ENCODE assay signal across 9 mouse cellular contexts in genomic region chr1:33946601-33947395, GRCm38 (mm10). TPM values are rescaled to one million over a fixed set of nuclear protein-coding genes. Genes with fewer than 3 reads are reported as not detected.
A peak's percentile ranks its signal among the peaks of the same experiment; 100 is the strongest.
DNase-seq lines count a peak whose midpoint lies in the region; ATAC-seq and TF ChIP-seq lines count a peak whose summit lies in the region.
"Had no signal": no experiment of that assay in that cellular context is flagged by ENCODE, and none has a peak within 500 bp of the region (broad histone marks: within the 10 kb centered on the region; RNA-seq: fewer than 3 reads in every experiment).

No protein-coding gene starts in this region.

- H3K4me2 ChIP-seq in hindbrain, embryonic 16.5 days (ENCODE audit: low read length), result no peak overlapping the region
- H3K4me2 ChIP-seq in heart, embryonic 15.5 days, result no peak overlapping the region
- H3K4me2 ChIP-seq in midbrain, embryonic 13.5 days (replicated peaks), result no peak overlapping the region

- no peak overlapping the region for H3K27ac ChIP-seq in hindbrain, embryonic 16.5 days (ENCODE audit: low read depth, low read length)
- H3K27ac ChIP-seq in hindbrain, embryonic 10.5 days, result no peak overlapping the region
- H3K27ac ChIP-seq in heart, embryonic 15.5 days, result peak overlapping the region; percentile 75
- no peak overlapping the region for H3K27ac ChIP-seq in midbrain, embryonic 13.5 days
- H3K27ac ChIP-seq: macrophage had no signal

- no peak for DNase-seq in hindbrain, embryonic 10.5 days (ENCODE audit: low spot score)
- DNase-seq in cerebellum, postnatal 25 days, result peak; percentile 85 to 92
- DNase-seq in lung, adult 2 months, result no peak

- H3K36me3 ChIP-seq in hindbrain, embryonic 16.5 days (ENCODE audit: control insufficient read depth, insufficient read depth, low read length), result no peaks in the 10 kb centered on the region
- no peaks in the 10 kb centered on the region for H3K36me3 ChIP-seq in hindbrain, embryonic 10.5 days
- H3K36me3 ChIP-seq in heart, embryonic 15.5 days, result no peaks in the 10 kb centered on the region
- H3K36me3 ChIP-seq in midbrain, embryonic 13.5 days, result no peaks in the 10 kb centered on the region

- H3K4me3 ChIP-seq in hindbrain, embryonic 16.5 days (ENCODE audit: low read length), result no peak overlapping the region
- no peak overlapping the region for H3K4me3 ChIP-seq in hindbrain, embryonic 10.5 days
- no peak overlapping the region for H3K4me3 ChIP-seq in heart, embryonic 15.5 days
- no peak overlapping the region for H3K4me3 ChIP-seq in midbrain, embryonic 13.5 days (replicated peaks)
- no peak overlapping the region for H3K4me3 ChIP-seq in lung, adult 2 months (replicated peaks; ENCODE audit: extremely low read depth, low read depth, low read length)

- TF ChIP-seq POLR2A in lung, adult 2 months (IDR thresholded peaks at IDR 0.05; ENCODE audit: borderline replicate concordance, extremely low read depth, low read depth, low read length), result no peak

- H3K9me3 ChIP-seq in hindbrain, embryonic 16.5 days (ENCODE audit: control insufficient read depth, low read length), result no peaks in the 10 kb centered on the region
- H3K9me3 ChIP-seq in hindbrain, embryonic 10.5 days, result no peaks in the 10 kb centered on the region
- H3K9me3 ChIP-seq in heart, embryonic 15.5 days (replicated peaks), result no peaks in the 10 kb centered on the region
- H3K9me3 ChIP-seq in midbrain, embryonic 13.5 days, result no peaks in the 10 kb centered on the region

- H3K9ac ChIP-seq in hindbrain, embryonic 16.5 days (ENCODE audit: low read depth, low read length), result no peak overlapping the region
- no peak overlapping the region for H3K9ac ChIP-seq in heart, embryonic 15.5 days
- no peak overlapping the region for H3K9ac ChIP-seq in midbrain, embryonic 13.5 days (replicated peaks)

- TF ChIP-seq CTCF in lung, adult 2 months (IDR thresholded peaks at IDR 0.05; ENCODE audit: insufficient read depth, low read length), result no peak

- 74% methylated on average over 12 of the region's 12 CpGs for WGBS in hindbrain, embryonic 16.5 days
- 91% methylated on average over 12 of the region's 12 CpGs for WGBS in hindbrain, embryonic 10.5 days
- WGBS in heart, embryonic 15.5 days, result 59% methylated on average over 12 of the region's 12 CpGs
- WGBS in midbrain, embryonic 13.5 days, result 83% methylated on average over 12 of the region's 12 CpGs
- WGBS in lung, adult 2 months, result 78% methylated on average over 12 of the region's 12 CpGs

- peak; percentile 81 for ATAC-seq in hindbrain, embryonic 16.5 days
- peak; percentile 68; the same call in 1 of the 2 replicates for ATAC-seq in heart, embryonic 15.5 days (replicated peaks; ENCODE audit: insufficient number of reproducible peaks, insufficient read depth, low FRiP score, low read depth)
- ATAC-seq in midbrain, embryonic 13.5 days, result peak; percentile 43; the same call in 1 of the 2 replicates
- ATAC-seq in granulocyte monocyte progenitor cell, adult 5-6 weeks (replicated peaks; ENCODE audit: poor library complexity, severe bottlenecking), result no peak
- ATAC-seq in erythroblast, adult 5-6 weeks (replicated peaks; ENCODE audit: low FRiP score, poor library complexity, severe bottlenecking), result no peak

- H3K4me1 ChIP-seq in hindbrain, embryonic 16.5 days (ENCODE audit: control insufficient read depth, insufficient read depth, low read depth, low read length), result no peaks in the 10 kb centered on the region
- H3K4me1 ChIP-seq in hindbrain, embryonic 10.5 days (replicated peaks), result peaks cover 5% of the 10 kb centered on the region; the same call in 1 of the 2 replicates
- peaks cover 32% of the 10 kb centered on the region for H3K4me1 ChIP-seq in heart, embryonic 15.5 days (replicated peaks)
- H3K4me1 ChIP-seq in midbrain, embryonic 13.5 days (replicated peaks), result no peaks in the 10 kb centered on the region
- no peaks in the 10 kb centered on the region for H3K4me1 ChIP-seq in lung, adult 2 months (ENCODE audit: control insufficient read depth, insufficient read depth, low read length)

- no peaks in the 10 kb centered on the region for H3K27me3 ChIP-seq in hindbrain, embryonic 16.5 days (replicated peaks; ENCODE audit: control insufficient read depth, insufficient read depth, low read length)
- no peaks in the 10 kb centered on the region for H3K27me3 ChIP-seq in hindbrain, embryonic 10.5 days (ENCODE audit: insufficient read depth, poor library complexity, severe bottlenecking)
- H3K27me3 ChIP-seq in heart, embryonic 15.5 days, result no peaks in the 10 kb centered on the region
- no peaks in the 10 kb centered on the region for H3K27me3 ChIP-seq in midbrain, embryonic 13.5 days

RNA-seq across cellular contexts. Expression of gene Dst, which starts 38.8 kb away (rescaled TPM):
- 37.4 and 38.3 TPM in 2 replicates for polyA plus RNA-seq in hindbrain, embryonic 16.5 days (2015; fragmentation: Nextera tagmentation; extraction: Ambion mirVana)
- 24.9 and 25.9 TPM in 2 replicates for polyA plus RNA-seq in hindbrain, embryonic 10.5 days (2016; fragmentation: Nextera tagmentation; extraction: Ambion mirVana)
- polyA plus RNA-seq in heart, embryonic 15.5 days (2015; fragmentation: Nextera tagmentation; extraction: Ambion mirVana), result 21.4 and 23.4 TPM in 2 replicates
- 35.2 and 38.3 TPM in 2 replicates for polyA plus RNA-seq in midbrain, embryonic 13.5 days (2015; fragmentation: Nextera tagmentation; extraction: Ambion mirVana)
- polyA plus RNA-seq in lung, adult 2 months (2012; rRNA removed), result 42.8 and 55.4 TPM in 2 replicates
- total RNA-seq in granulocyte monocyte progenitor cell, adult 5-6 weeks (2014; fragmentation: Nextera tagmentation), result 0.49 and 0.81 TPM in 2 replicates
- total RNA-seq in granulocyte monocyte progenitor cell, adult 5-6 weeks (2017), result 0.31 and 0.78 TPM in 2 replicates
- 0.63 and 9.2 TPM in 2 replicates for total RNA-seq in erythroblast, adult 5-6 weeks (2015; ENCODE audit: low replicate concordance)
- 1.8 and 7.0 TPM in 2 replicates for total RNA-seq in erythroblast, adult 5-6 weeks (2017; ENCODE audit: low replicate concordance)

RNA-seq across cellular contexts. Expression of gene Bend6, which starts 39.2 kb away (rescaled TPM):
- polyA plus RNA-seq in hindbrain, embryonic 16.5 days (2015; fragmentation: Nextera tagmentation; extraction: Ambion mirVana), result 74.4 and 92.8 TPM in 2 replicates
- 1.4 and 2.2 TPM in 2 replicates for polyA plus RNA-seq in hindbrain, embryonic 10.5 days (2016; fragmentation: Nextera tagmentation; extraction: Ambion mirVana)
- 3.6 TPM in 2 replicates for polyA plus RNA-seq in heart, embryonic 15.5 days (2015; fragmentation: Nextera tagmentation; extraction: Ambion mirVana)
- polyA plus RNA-seq in midbrain, embryonic 13.5 days (2015; fragmentation: Nextera tagmentation; extraction: Ambion mirVana), result 12.2 and 12.8 TPM in 2 replicates
- polyA plus RNA-seq in lung, adult 2 months (2012; rRNA removed), result 0.45 and 0.59 TPM in 2 replicates
- not detected in 2 replicates for total RNA-seq in granulocyte monocyte progenitor cell, adult 5-6 weeks (2014; fragmentation: Nextera tagmentation)
- not detected in 2 replicates for total RNA-seq in granulocyte monocyte progenitor cell, adult 5-6 weeks (2017)
- not detected in 2 replicates for total RNA-seq in erythroblast, adult 5-6 weeks (2015; ENCODE audit: low replicate concordance)
- 5.5 TPM in 1 of 2 replicates, not detected in the other for total RNA-seq in erythroblast, adult 5-6 weeks (2017; ENCODE audit: low replicate concordance)

Comparison
In these comparisons a context has a peak if more than half of its experiments do, and no peak if none do; other contexts are left out.
1. ATAC-seq: peak in hindbrain, embryonic 16.5 days (single experiment), heart, embryonic 15.5 days (single experiment) and midbrain, embryonic 13.5 days (single experiment); none in granulocyte monocyte progenitor cell, adult 5-6 weeks (single experiment) and erythroblast, adult 5-6 weeks (single experiment).
2. DNase-seq: peak in cerebellum, postnatal 25 days (2 of 2); none in hindbrain, embryonic 10.5 days (single experiment) and lung, adult 2 months (single experiment).